Mouse (Mus musculus): ENCODE measurements around the gene Rbm33. TPM values are rescaled to one million over a fixed set of nuclear protein-coding genes. Genes with fewer than 3 reads are reported as not detected.
A peak's percentile ranks its signal among the peaks of the same experiment; 100 is the strongest.

Gene Rbm33
- polyA plus RNA-seq, 1 experiment from 2014 or later: 16.1 TPM

- H3K4me3 ChIP-seq (ENCODE audit: low read depth, low read length): no peak overlapping the region
- no peaks in the 10 kb centered on the region for H3K4me1 ChIP-seq (ENCODE audit: control insufficient read depth, insufficient read depth, low read length)
- ATAC-seq (replicated peaks; ENCODE audit: insufficient number of reproducible peaks, low FRiP score, low TSS enrichment): no peak
- no peak overlapping the region for H3K4me2 ChIP-seq
- no peaks in the 10 kb centered on the region for H3K36me3 ChIP-seq (ENCODE audit: control insufficient read depth, insufficient read depth, low read length)
- H3K27me3 ChIP-seq (ENCODE audit: control insufficient read depth, insufficient read depth, low read length): no peaks in the 10 kb centered on the region
- H3K27ac ChIP-seq (ENCODE audit: low read depth, low read length): no peak overlapping the region
- WGBS (ENCODE audit: insufficient replicate concordance): 85% methylated on average over 9 of the region's 9 CpGs
- no peak overlapping the region for H3K9ac ChIP-seq (ENCODE audit: low read depth, low read length)
- H3K9me3 ChIP-seq (replicated peaks; ENCODE audit: control insufficient read depth, low read length): no peaks in the 10 kb centered on the region
These were observed 109.0 kb downstream of the Rbm33 start for GRCm38 (mm10) chr5:28425926-28426325.

GRCm38 (mm10) chr5:28450126-28450890, 133.4 kb downstream of the Rbm33 start:
- no peak for ATAC-seq (replicated peaks; ENCODE audit: insufficient number of reproducible peaks, low FRiP score, low TSS enrichment)
- H3K36me3 ChIP-seq (ENCODE audit: control insufficient read depth, insufficient read depth, low read length): no peaks in the 10 kb centered on the region
- H3K9ac ChIP-seq (ENCODE audit: low read depth, low read length): no peak overlapping the region
- H3K4me1 ChIP-seq (ENCODE audit: control insufficient read depth, insufficient read depth, low read length): no peaks in the 10 kb centered on the region
- peaks cover 7% of the 10 kb centered on the region for H3K27me3 ChIP-seq (ENCODE audit: control insufficient read depth, insufficient read depth, low read length)
- 55% methylated on average over 3 of the region's 3 CpGs for WGBS (ENCODE audit: insufficient replicate concordance)
- H3K4me3 ChIP-seq (ENCODE audit: low read depth, low read length): no peak overlapping the region
- H3K27ac ChIP-seq (ENCODE audit: low read depth, low read length): no peak overlapping the region
- H3K9me3 ChIP-seq (replicated peaks; ENCODE audit: control insufficient read depth, low read length): no peaks in the 10 kb centered on the region
- H3K4me2 ChIP-seq: no peak overlapping the region

- no peak overlapping the region for H3K4me2 ChIP-seq
- no peak overlapping the region for H3K27ac ChIP-seq (ENCODE audit: low read depth, low read length)
- no peak overlapping the region for H3K9ac ChIP-seq (ENCODE audit: low read depth, low read length)
- no peak overlapping the region for H3K4me3 ChIP-seq (ENCODE audit: low read depth, low read length)
- peaks cover 15% of the 10 kb centered on the region for H3K27me3 ChIP-seq (ENCODE audit: control insufficient read depth, insufficient read depth, low read length)
- 34% methylated on average over 6 of the region's 6 CpGs for WGBS (ENCODE audit: insufficient replicate concordance)
- no peaks in the 10 kb centered on the region for H3K9me3 ChIP-seq (replicated peaks; ENCODE audit: control insufficient read depth, low read length)
- H3K36me3 ChIP-seq (ENCODE audit: control insufficient read depth, insufficient read depth, low read length): no peaks in the 10 kb centered on the region
- ATAC-seq (replicated peaks; ENCODE audit: insufficient number of reproducible peaks, low FRiP score, low TSS enrichment): 0 out of 2 replicates have a peak, but pooled peaks have one; percentile 31
- H3K4me1 ChIP-seq (ENCODE audit: control insufficient read depth, insufficient read depth, low read length): no peaks in the 10 kb centered on the region
These were observed 134.2 kb downstream of the Rbm33 start for GRCm38 (mm10) chr5:28451053-28451638.

- WGBS (ENCODE audit: insufficient replicate concordance): 77% methylated on average over 5 of the region's 5 CpGs
These were observed 136.2 kb downstream of the Rbm33 start for GRCm38 (mm10) chr5:28453086-28453485.

GRCm38 (mm10) chr5:28453523-28453922, 136.6 kb downstream of the Rbm33 start:
- Histone ChIP-seq H3K4me1 (ENCODE audit: control insufficient read depth, insufficient read depth, low read length) (peaks cover 8% of the 10 kb centered on the region), H3K4me2 (no peak overlapping the region), H3K4me3 (ENCODE audit: low read depth, low read length) (no peak overlapping the region), H3K36me3 (ENCODE audit: control insufficient read depth, insufficient read depth, low read length) (no peaks in the 10 kb centered on the region), H3K27ac (ENCODE audit: low read depth, low read length) (no peak overlapping the region), H3K27me3 (ENCODE audit: control insufficient read depth, insufficient read depth, low read length) (peaks cover 34% of the 10 kb centered on the region), H3K9ac (ENCODE audit: low read depth, low read length) (no peak overlapping the region), H3K9me3 (replicated peaks; ENCODE audit: control insufficient read depth, low read length) (no peaks in the 10 kb centered on the region)
- no peak for ATAC-seq (replicated peaks; ENCODE audit: insufficient number of reproducible peaks, low FRiP score, low TSS enrichment)
- WGBS (ENCODE audit: insufficient replicate concordance): 45% methylated on average over 3 of the region's 3 CpGs

More at GRCm38 (mm10) chr5:28453086-28453485, 136.2 kb downstream of the Rbm33 start:
- no peaks in the 10 kb centered on the region for H3K9me3 ChIP-seq (replicated peaks; ENCODE audit: control insufficient read depth, low read length)
- no peaks in the 10 kb centered on the region for H3K36me3 ChIP-seq (ENCODE audit: control insufficient read depth, insufficient read depth, low read length)
- H3K9ac ChIP-seq (ENCODE audit: low read depth, low read length): no peak overlapping the region
- H3K4me1 ChIP-seq (ENCODE audit: control insufficient read depth, insufficient read depth, low read length): peaks cover 4% of the 10 kb centered on the region
- no peak overlapping the region for H3K4me2 ChIP-seq
- peaks cover 30% of the 10 kb centered on the region for H3K27me3 ChIP-seq (ENCODE audit: control insufficient read depth, insufficient read depth, low read length)
- H3K27ac ChIP-seq (ENCODE audit: low read depth, low read length): no peak overlapping the region
- ATAC-seq (replicated peaks; ENCODE audit: insufficient number of reproducible peaks, low FRiP score, low TSS enrichment): no peak
- no peak overlapping the region for H3K4me3 ChIP-seq (ENCODE audit: low read depth, low read length)

- ATAC-seq (replicated peaks; ENCODE audit: insufficient number of reproducible peaks, low FRiP score, low TSS enrichment): no peak
- Histone ChIP-seq H3K9me3 (replicated peaks; ENCODE audit: control insufficient read depth, low read length) (no peaks in the 10 kb centered on the region), H3K27ac (ENCODE audit: low read depth, low read length) (no peak overlapping the region), H3K27me3 (ENCODE audit: control insufficient read depth, insufficient read depth, low read length) (peaks cover 44% of the 10 kb centered on the region), H3K4me2 (no peak overlapping the region), H3K4me1 (ENCODE audit: control insufficient read depth, insufficient read depth, low read length) (peaks cover 11% of the 10 kb centered on the region), H3K36me3 (ENCODE audit: control insufficient read depth, insufficient read depth, low read length) (no peaks in the 10 kb centered on the region), H3K4me3 (ENCODE audit: low read depth, low read length) (no peak overlapping the region), H3K9ac (ENCODE audit: low read depth, low read length) (no peak overlapping the region)
- 75% methylated on average over 6 of the region's 6 CpGs for WGBS (ENCODE audit: insufficient replicate concordance)
These were observed 137.6 kb downstream of the Rbm33 start for GRCm38 (mm10) chr5:28454546-28454945.

- Histone ChIP-seq H3K27ac (ENCODE audit: low read depth, low read length) (no peak overlapping the region), H3K9me3 (replicated peaks; ENCODE audit: control insufficient read depth, low read length) (no peaks in the 10 kb centered on the region), H3K4me1 (ENCODE audit: control insufficient read depth, insufficient read depth, low read length) (peaks cover 11% of the 10 kb centered on the region), H3K4me3 (ENCODE audit: low read depth, low read length) (no peak overlapping the region), H3K9ac (ENCODE audit: low read depth, low read length) (no peak overlapping the region), H3K27me3 (ENCODE audit: control insufficient read depth, insufficient read depth, low read length) (peaks cover 51% of the 10 kb centered on the region), H3K36me3 (ENCODE audit: control insufficient read depth, insufficient read depth, low read length) (no peaks in the 10 kb centered on the region), H3K4me2 (no peak overlapping the region)
- WGBS (ENCODE audit: insufficient replicate concordance): 73% methylated on average over 5 of the region's 5 CpGs
- no peak for ATAC-seq (replicated peaks; ENCODE audit: insufficient number of reproducible peaks, low FRiP score, low TSS enrichment)
These were observed 138.8 kb downstream of the Rbm33 start for GRCm38 (mm10) chr5:28455721-28456120.

GRCm38 (mm10) chr5:28456366-28456765, 139.4 kb downstream of the Rbm33 start:
- no peaks in the 10 kb centered on the region for H3K9me3 ChIP-seq (replicated peaks; ENCODE audit: control insufficient read depth, low read length)
- H3K9ac ChIP-seq (ENCODE audit: low read depth, low read length): no peak overlapping the region
- peaks cover 58% of the 10 kb centered on the region for H3K27me3 ChIP-seq (ENCODE audit: control insufficient read depth, insufficient read depth, low read length)
- 54% methylated on average over 1 of the region's 1 CpGs for WGBS (ENCODE audit: insufficient replicate concordance)
- ATAC-seq (replicated peaks; ENCODE audit: insufficient number of reproducible peaks, low FRiP score, low TSS enrichment): no peak
- H3K4me1 ChIP-seq (ENCODE audit: control insufficient read depth, insufficient read depth, low read length): peaks cover 11% of the 10 kb centered on the region
- no peak overlapping the region for H3K4me2 ChIP-seq
- no peaks in the 10 kb centered on the region for H3K36me3 ChIP-seq (ENCODE audit: control insufficient read depth, insufficient read depth, low read length)
- H3K4me3 ChIP-seq (ENCODE audit: low read depth, low read length): no peak overlapping the region
- no peak overlapping the region for H3K27ac ChIP-seq (ENCODE audit: low read depth, low read length)

All from heart, embryonic 11.5 days (tissue).